10 mouse cellular contexts compared by ENCODE assay signal in genomic region chr2:101733564-101733963, GRCm38 (mm10). TPM values are rescaled to one million over a fixed set of nuclear protein-coding genes. Genes with fewer than 3 reads are reported as not detected.
DNase-seq lines count a peak whose midpoint lies in the region.
"Had no signal": no experiment of that assay in that cellular context is flagged by ENCODE, and none has a peak within 500 bp of the region (broad histone marks: within the 10 kb centered on the region; RNA-seq: fewer than 3 reads in every experiment).

No protein-coding gene starts in this region.

- peak; percentile 55 to 69 for DNase-seq in kidney, adult 8-10 months
- DNase-seq in kidney, adult 18-20 months = no peak
- peak; percentile 34 for DNase-seq in adipocyte (ENCODE audit: low spot score)
- peak; percentile 51 to 52 for DNase-seq in heart, postnatal 10 days
- peak; percentile 72 for DNase-seq in lung, postnatal 14 days
- no peak for DNase-seq in cerebellum, postnatal 4 days (ENCODE audit: low spot score in 2 of 2)
- DNase-seq in T-cell, adult 2 months (ENCODE audit: low spot score) = no peak
- no peak for DNase-seq in thymus, postnatal 0 days (ENCODE audit: low spot score)
- DNase-seq: adrenal gland, postnatal 10 days; cerebellum, postnatal 36 days had no signal

- intact Hi-C loops in heart, postnatal 10 days (cut with DNase I) = no loop called here

RNA-seq across cellular contexts. Expression of gene Traf6, which starts 55.3 kb away (rescaled TPM):
- 10 to 100 TPM; 13.5 to 14.5 TPM for total RNA-seq in heart, postnatal 10 days (2021)
- polyA plus RNA-seq in thymus, postnatal 0 days (2015; fragmentation: Nextera tagmentation; extraction: Ambion mirVana) = 13.5 and 15.0 TPM in 2 replicates

Comparison
In these comparisons a context has a peak if more than half of its experiments do, and no peak if none do; other contexts are left out.
1. DNase-seq: peak in kidney, adult 8-10 months (2 of 2), adipocyte (single experiment), heart, postnatal 10 days (2 of 2) and lung, postnatal 14 days (single experiment); none in kidney, adult 18-20 months (single experiment), cerebellum, postnatal 4 days (0 of 2), T-cell, adult 2 months (single experiment) and thymus, postnatal 0 days (single experiment).